Mouse (Mus musculus): Measurements from ENCODE around the gene Ccdc62. TPM values are rescaled to one million over a fixed set of nuclear protein-coding genes. Genes with fewer than 3 reads are reported as not detected.

Gene Ccdc62
- polyA plus RNA-seq, 1 experiment from 2014 or later, result 6.7 TPM

Small RNAs within 50 kb of the gene (microRNA-seq; reads per million reads assigned to microRNA genes)
- not detected for gene Mir7032

Other genes with a start within 250 kb of the Ccdc62 start
- 85.5 and 91.5 TPM in 2 replicates for gene Clip1, start 246.1 kb upstream of the Ccdc62 start, polyA plus RNA-seq (2015; fragmentation: Nextera tagmentation; extraction: Ambion mirVana)
- 68.0 and 69.7 TPM in 2 replicates for gene Zcchc8, start 209.6 kb upstream of the Ccdc62 start, polyA plus RNA-seq (2015; fragmentation: Nextera tagmentation; extraction: Ambion mirVana)
- gene Rsrc2, start 181.3 kb upstream of the Ccdc62 start, polyA plus RNA-seq (2015; fragmentation: Nextera tagmentation; extraction: Ambion mirVana), result 127 and 147 TPM in 2 replicates
- gene Kntc1, start 181.0 kb upstream of the Ccdc62 start, polyA plus RNA-seq (2015; fragmentation: Nextera tagmentation; extraction: Ambion mirVana), result 3.8 and 3.9 TPM in 2 replicates
- not detected in 2 replicates for gene Hcar2, start 65.2 kb upstream of the Ccdc62 start, polyA plus RNA-seq (2015; fragmentation: Nextera tagmentation; extraction: Ambion mirVana)
- gene Hcar1, start 50.7 kb upstream of the Ccdc62 start, polyA plus RNA-seq (2015; fragmentation: Nextera tagmentation; extraction: Ambion mirVana), result 0.65 and 1.1 TPM in 2 replicates
- gene Denr, start 23.5 kb upstream of the Ccdc62 start, polyA plus RNA-seq (2015; fragmentation: Nextera tagmentation; extraction: Ambion mirVana), result 114 and 129 TPM in 2 replicates
- gene Gm43518, start 3.3 kb upstream of the Ccdc62 start, polyA plus RNA-seq (2015; fragmentation: Nextera tagmentation; extraction: Ambion mirVana), result 5.4 and 7.6 TPM in 2 replicates
- 29.8 and 30.7 TPM in 2 replicates for gene Hip1r, start 42.9 kb downstream of the Ccdc62 start, polyA plus RNA-seq (2015; fragmentation: Nextera tagmentation; extraction: Ambion mirVana)
- 66.7 and 73.7 TPM in 2 replicates for gene Vps37b, start 101.6 kb downstream of the Ccdc62 start, polyA plus RNA-seq (2015; fragmentation: Nextera tagmentation; extraction: Ambion mirVana)
- gene Abcb9, start 165.1 kb downstream of the Ccdc62 start, polyA plus RNA-seq (2015; fragmentation: Nextera tagmentation; extraction: Ambion mirVana), result 16.0 and 17.7 TPM in 2 replicates
- 37.7 and 38.0 TPM in 2 replicates for gene Ogfod2, start 181.6 kb downstream of the Ccdc62 start, polyA plus RNA-seq (2015; fragmentation: Nextera tagmentation; extraction: Ambion mirVana)
- gene Arl6ip4, start 185.4 kb downstream of the Ccdc62 start, polyA plus RNA-seq (2015; fragmentation: Nextera tagmentation; extraction: Ambion mirVana), result 79.6 and 81.1 TPM in 2 replicates

Measured in midbrain, embryonic 15.5 days (tissue).